Mouse (Mus musculus) heart, embryonic 14.5 days (tissue): ENCODE results near the gene Slc43a2. TPM values are rescaled to one million over a fixed set of nuclear protein-coding genes. Genes with fewer than 3 reads are reported as not detected.

ENCODE experiments used
- ATAC-seq: fragments of 200-750 bp; cut with Nextera tagmentation; 2 replicates; pipeline ENCODE4 v1.8.0; 2017; ENCODE audit warnings: low read depth, moderate TSS enrichment; ENCODE audit not compliant: insufficient number of reproducible peaks, insufficient read depth, low FRiP score
- H3K27ac ChIP-seq, 2 experiments: fragments of 200-500 bp in 1 of 2; fragments of 300-500 bp in 1 of 2; sonication (generic) in 1 of 2; replicated peaks in 1 of 2; 2 replicates each; pipeline ENCODE4 v1.5.1; 2012 to 2014; ENCODE audit warnings: low read depth in 2 of 2, low read length in 2 of 2, control low read depth in 1 of 2, mild to moderate bottlenecking in 1 of 2, mixed read lengths in 1 of 2; ENCODE audit not compliant: control insufficient read depth in 1 of 2, insufficient read depth in 1 of 2
- H3K27me3 ChIP-seq: fragments of 300-500 bp; sonication (generic); 2 replicates; pipeline ENCODE4 v1.6.1; 2014; ENCODE audit warnings: mild to moderate bottlenecking, low read length, control low read depth; ENCODE audit not compliant: control insufficient read depth, insufficient read depth
- H3K36me3 ChIP-seq: fragments of 300-500 bp; sonication (generic); 2 replicates; pipeline ENCODE4 v1.6.1; 2014; ENCODE audit warnings: mild to moderate bottlenecking, control low read depth, low read length, mixed read lengths; ENCODE audit not compliant: control insufficient read depth, insufficient read depth
- H3K4me1 ChIP-seq, 2 experiments: fragments of 200-500 bp in 1 of 2; fragments of 300-500 bp in 1 of 2; sonication (generic) in 1 of 2; 2 replicates each; pipeline ENCODE4 v1.6.1; 2012 to 2014; ENCODE audit warnings: low read length in 2 of 2, control low read depth in 1 of 2, mixed read lengths in 1 of 2; ENCODE audit not compliant: control insufficient read depth in 2 of 2, insufficient read depth in 2 of 2
- H3K4me2 ChIP-seq: fragments of 300-500 bp; sonication (generic); 2 replicates; pipeline ENCODE4 v1.6.1; 2014; ENCODE audit warnings: mild to moderate bottlenecking, low read length
- H3K4me3 ChIP-seq, 2 experiments: fragments of 200-500 bp in 1 of 2; fragments of 300-500 bp in 1 of 2; sonication (generic) in 1 of 2; 2 replicates each; pipeline ENCODE4 v1.5.1; 2012 to 2014; ENCODE audit warnings: low read length in 2 of 2, mild to moderate bottlenecking in 2 of 2, control low read depth in 1 of 2, low read depth in 1 of 2, moderate library complexity in 1 of 2; ENCODE audit not compliant: control insufficient read depth in 1 of 2, insufficient read depth in 1 of 2
- H3K9ac ChIP-seq: fragments of 300-500 bp; sonication (generic); 2 replicates; pipeline ENCODE4 v1.6.1; 2014; ENCODE audit warnings: mild to moderate bottlenecking, low read length
- H3K9me3 ChIP-seq: fragments of 300-500 bp; sonication (generic); 2 replicates; pipeline ENCODE4 v1.6.1; 2016; ENCODE audit warnings: low read length, control low read depth; ENCODE audit not compliant: control insufficient read depth
- WGBS: fragments of 180-500 bp; shearing (Covaris S2); extraction: QIAGEN DNeasy Blood & Tissue Kit; methylation state at CpG from one replicate; pipeline ENCODE4 v1.1.7; 2014; 5-methylcytosine and 5-hydroxymethylcytosine counted together
- polyA plus RNA-seq: library from polyadenylated mRNA; unstranded; fragments of >200 nt; fragmentation: Nextera tagmentation; extraction: Ambion mirVana; gene quantifications from 2 replicates; pipeline ENCODE4 v1.2.1, GENCODE M21; 2014

The Slc43a2 gene
- polyA plus RNA-seq, 1 experiment from 2014 or later, result 1.9 TPM

DNA sequence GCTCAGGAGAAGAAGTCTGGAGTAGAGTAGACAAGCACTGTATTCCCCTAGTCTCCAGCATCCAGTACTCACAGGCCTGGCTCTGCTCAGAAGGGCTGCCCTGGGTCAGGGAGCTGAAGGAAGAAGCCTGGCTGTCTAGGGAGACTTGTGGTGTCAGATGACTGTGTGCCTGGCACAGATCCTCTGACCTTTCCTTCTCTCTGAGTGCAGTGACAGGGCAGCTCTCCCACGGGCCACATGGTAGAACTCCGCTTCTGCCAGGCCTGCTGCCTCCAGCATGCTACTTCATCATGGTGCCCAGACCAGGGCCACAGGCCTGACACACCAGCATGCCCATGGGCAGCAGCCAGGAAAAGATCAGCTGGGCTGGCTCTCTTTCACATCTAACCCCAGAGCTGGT is 34.4 kb downstream of the Slc43a2 start:
- 0 out of 4 replicates have a peak overlapping the region, but pooled peaks of 1 of the 2 experiments have one; percentile 9 for H3K27ac ChIP-seq
- H3K9me3 ChIP-seq, result no peaks in the 10 kb centered on the region
- ATAC-seq, result no peak
- peaks cover 17% of the 10 kb centered on the region for H3K27me3 ChIP-seq
- H3K4me3 ChIP-seq, result no peak overlapping the region
- peak overlapping the region; percentile 16; the same call in 1 of the 2 replicates for H3K9ac ChIP-seq
- H3K4me1 ChIP-seq, result peaks cover 31 to 50% of the 10 kb centered on the region in 2 experiments
- 83% methylated on average over 2 of the region's 2 CpGs for WGBS
- no peak overlapping the region for H3K4me2 ChIP-seq
- peaks cover 9% of the 10 kb centered on the region; the same call in 1 of the 2 replicates for H3K36me3 ChIP-seq

DNA sequence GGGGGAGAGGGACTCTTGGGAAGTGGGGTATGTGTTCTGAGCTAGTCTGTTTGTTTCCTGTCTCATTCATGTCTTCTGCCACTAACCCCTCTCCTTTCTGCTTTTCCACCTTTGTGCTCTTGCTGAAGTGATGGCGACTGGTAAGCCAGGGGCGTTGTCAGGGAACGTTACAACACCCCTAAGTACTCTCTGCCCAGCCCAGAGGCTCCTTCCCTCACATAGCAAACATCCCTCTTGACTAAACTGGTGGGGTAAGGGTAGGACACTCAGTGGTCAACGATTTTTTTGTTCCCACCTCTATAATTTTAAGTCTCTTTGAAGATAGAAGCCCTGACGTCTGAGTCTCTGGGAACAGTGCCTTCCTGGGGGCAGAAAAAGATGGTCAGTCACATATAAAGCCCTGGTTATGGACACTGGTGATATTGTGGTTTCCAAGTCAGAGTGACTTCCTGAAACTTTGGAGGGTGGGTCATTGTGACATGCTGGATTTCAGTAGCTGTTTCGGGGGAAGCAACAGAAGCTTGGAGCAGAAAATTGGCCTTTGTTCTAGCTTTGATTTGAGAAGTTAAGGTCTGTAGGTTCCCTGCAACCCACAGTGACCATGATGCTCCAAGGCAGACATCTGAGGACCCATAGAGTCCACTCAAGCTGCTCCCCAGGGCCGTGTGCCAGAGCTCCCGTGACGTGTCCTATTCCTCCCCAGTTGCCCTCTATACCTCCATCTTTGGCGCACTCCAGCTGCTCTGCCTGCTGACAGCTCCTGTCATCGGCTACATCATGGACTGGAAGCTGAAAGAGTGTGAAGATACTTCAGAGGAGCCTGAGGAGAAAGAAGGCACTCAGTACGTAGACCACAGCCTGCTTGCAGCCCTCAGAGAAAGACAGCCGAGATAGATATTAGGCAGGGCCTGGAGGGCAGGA is 35.0 kb downstream of the Slc43a2 start:
- WGBS, result 42% methylated on average over 13 of the region's 13 CpGs
- H3K4me1 ChIP-seq, result peaks cover 31 to 50% of the 10 kb centered on the region in 2 experiments
- no peaks in the 10 kb centered on the region for H3K9me3 ChIP-seq
- peak; percentile 9; the same call in 1 of the 2 replicates for ATAC-seq
- peaks cover 9% of the 10 kb centered on the region; the same call in 1 of the 2 replicates for H3K36me3 ChIP-seq
- peaks cover 18% of the 10 kb centered on the region for H3K27me3 ChIP-seq
- 0 out of 2 replicates have a peak overlapping the region, but pooled peaks have one; percentile 11 for H3K4me2 ChIP-seq
- H3K4me3 ChIP-seq, result no peak overlapping the region
- H3K9ac ChIP-seq, result no peak overlapping the region
- H3K27ac ChIP-seq, result 0 out of 4 replicates have a peak overlapping the region, but pooled peaks of 1 of the 2 experiments have one; percentile 31

DNA sequence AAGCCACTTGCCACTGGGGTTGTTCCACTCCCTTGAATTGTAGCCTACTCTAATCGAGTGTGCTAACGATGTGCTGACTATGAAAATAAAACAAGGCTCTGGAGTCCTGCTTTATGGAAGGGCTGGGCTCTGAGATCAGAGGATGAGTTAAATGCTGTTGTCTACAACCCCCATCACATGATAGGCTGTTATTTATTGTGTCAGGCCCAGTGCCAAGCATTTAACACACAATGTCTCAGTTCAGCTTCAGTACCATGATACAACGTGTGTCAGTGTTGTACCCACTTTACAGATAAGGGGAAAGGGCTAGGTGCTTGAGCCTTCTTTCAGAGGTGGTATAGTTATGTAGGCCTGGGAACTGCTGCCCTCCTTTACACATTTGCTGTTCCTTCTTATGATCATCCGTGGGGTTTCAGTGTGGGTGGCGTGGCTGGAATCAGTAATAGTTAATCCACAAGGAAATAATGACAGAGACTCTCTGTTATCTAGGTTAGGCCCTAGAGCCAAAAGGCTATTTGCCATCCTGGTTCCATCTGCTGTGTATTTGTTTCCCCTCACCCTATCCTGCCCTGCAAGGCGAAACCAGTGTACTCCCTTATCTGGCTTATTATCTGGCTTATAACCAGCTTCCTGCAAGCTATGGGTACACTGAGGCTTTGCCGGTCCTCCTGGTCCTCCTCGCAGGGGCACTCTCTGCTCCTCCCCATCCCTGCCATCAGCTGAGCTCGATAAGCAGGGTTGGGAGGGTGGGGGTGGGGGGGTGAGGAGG is 36.0 kb downstream of the Slc43a2 start:
- peaks cover 23% of the 10 kb centered on the region for H3K27me3 ChIP-seq
- peaks cover 9% of the 10 kb centered on the region; the same call in 1 of the 2 replicates for H3K36me3 ChIP-seq
- ATAC-seq, result no peak
- no peak overlapping the region for H3K4me3 ChIP-seq
- 32% methylated on average over 9 of the region's 9 CpGs for WGBS
- no peak overlapping the region for H3K9ac ChIP-seq
- 0 out of 4 replicates have a peak overlapping the region, but pooled peaks of 1 of the 2 experiments have one; percentile 31 for H3K27ac ChIP-seq
- 0 out of 2 replicates have a peak overlapping the region, but pooled peaks have one; percentile 11 for H3K4me2 ChIP-seq
- H3K9me3 ChIP-seq, result no peaks in the 10 kb centered on the region
- peaks cover 34 to 48% of the 10 kb centered on the region in 2 experiments for H3K4me1 ChIP-seq

DNA sequence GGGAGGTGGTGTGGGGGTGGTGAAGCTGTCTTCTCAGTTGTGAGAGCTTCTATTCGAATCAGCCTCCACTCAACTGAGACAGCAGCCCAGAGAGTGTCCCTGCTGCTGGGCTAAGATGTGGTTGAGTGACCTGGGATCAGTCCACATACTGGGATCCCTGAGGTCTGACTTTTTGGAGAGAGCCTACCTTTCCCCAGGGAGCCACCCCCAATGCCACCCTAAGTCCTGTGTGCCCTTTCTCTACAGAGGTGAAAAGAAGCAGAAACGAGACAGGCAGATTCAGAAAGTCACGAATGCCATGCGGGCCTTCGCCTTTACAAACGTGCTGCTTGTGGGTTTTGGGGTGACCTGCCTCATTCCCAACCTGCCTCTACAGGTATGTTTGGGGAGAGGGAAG is 36.6 kb downstream of the Slc43a2 start:
- ATAC-seq, result no peak
- Histone ChIP-seq H3K36me3 (peaks cover 7% of the 10 kb centered on the region; the same call in 1 of the 2 replicates), H3K9me3 (no peaks in the 10 kb centered on the region), H3K27ac (no peak overlapping the region), H3K4me3 (no peak overlapping the region), H3K9ac (no peak overlapping the region), H3K4me1 (peaks cover 35 to 49% of the 10 kb centered on the region in 2 experiments), H3K27me3 (peaks cover 23% of the 10 kb centered on the region), H3K4me2 (no peak overlapping the region)
- WGBS, result 77% methylated on average over 6 of the region's 6 CpGs

DNA sequence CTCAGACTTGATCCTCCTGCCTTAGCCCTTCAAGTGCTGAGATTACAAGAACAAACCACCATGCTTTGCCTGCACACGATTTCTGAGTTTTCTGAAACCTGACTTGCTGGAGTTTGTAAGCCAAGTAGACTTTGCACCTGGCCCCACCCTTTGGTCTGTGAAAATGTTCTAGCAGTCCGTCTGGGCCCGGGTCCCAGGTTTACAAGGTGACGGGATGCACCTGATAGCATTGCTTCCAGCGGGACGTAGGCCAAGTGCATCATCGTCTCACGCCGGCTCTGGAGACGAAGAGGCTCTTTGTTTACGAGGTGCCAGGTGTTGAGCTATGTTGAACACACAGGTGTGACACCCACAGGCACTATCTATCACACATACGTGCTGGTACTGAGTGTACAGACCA is 37.5 kb downstream of the Slc43a2 start:
- Histone ChIP-seq H3K9me3 (no peaks in the 10 kb centered on the region), H3K36me3 (peaks cover 5% of the 10 kb centered on the region; the same call in 1 of the 2 replicates), H3K4me1 (peaks cover 28 to 42% of the 10 kb centered on the region in 2 experiments), H3K4me2 (no peak overlapping the region), H3K27me3 (peaks cover 23% of the 10 kb centered on the region), H3K27ac (no peak overlapping the region), H3K9ac (no peak overlapping the region), H3K4me3 (no peak overlapping the region)
- no peak for ATAC-seq
- WGBS, result 89% methylated on average over 12 of the region's 12 CpGs

DNA sequence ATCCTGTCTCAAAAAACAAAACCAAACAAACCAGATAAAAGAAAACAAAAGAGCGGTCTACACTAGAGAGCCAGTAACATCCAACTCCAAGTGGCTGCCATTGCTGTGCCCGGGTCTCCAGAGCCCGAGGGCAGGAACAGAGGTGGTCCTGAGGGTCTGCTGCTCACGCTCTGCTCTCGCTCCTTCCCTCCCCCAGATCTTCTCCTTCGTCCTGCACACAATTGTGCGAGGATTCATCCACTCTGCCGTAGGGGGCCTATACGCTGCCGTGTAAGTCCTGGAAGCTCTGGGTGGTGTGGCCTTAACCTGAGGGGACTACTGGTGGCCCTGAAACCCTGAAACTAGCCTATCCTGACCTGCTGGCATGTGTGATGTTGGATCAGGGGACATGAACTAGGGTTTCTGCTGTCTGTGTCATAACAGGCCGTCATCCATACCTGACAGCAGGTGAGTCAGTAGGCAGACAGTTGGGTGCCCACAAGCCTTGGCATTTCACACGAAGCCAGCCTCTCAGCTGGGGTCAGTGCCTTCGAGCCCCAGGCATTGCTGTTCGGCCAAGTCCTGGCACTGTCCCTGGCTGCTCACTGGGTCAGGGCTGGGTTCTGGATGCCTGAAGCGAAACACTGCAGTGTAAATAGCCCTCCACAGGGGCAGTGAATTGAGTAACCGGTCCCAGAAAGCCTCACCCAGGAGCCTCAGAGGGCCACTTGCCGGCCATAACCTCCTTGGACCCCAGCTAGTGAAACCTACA is 39.1 kb downstream of the Slc43a2 start:
- Histone ChIP-seq H3K27me3 (peaks cover 23% of the 10 kb centered on the region), H3K27ac (no peak overlapping the region), H3K9me3 (no peaks in the 10 kb centered on the region), H3K4me3 (no peak overlapping the region), H3K4me2 (no peak overlapping the region), H3K9ac (no peak overlapping the region), H3K4me1 (peaks cover 24 to 33% of the 10 kb centered on the region in 2 experiments), H3K36me3 (peaks cover 5% of the 10 kb centered on the region; the same call in 1 of the 2 replicates)
- 85% methylated on average over 17 of the region's 17 CpGs for WGBS
- ATAC-seq, result no peak
